Mouse (Mus musculus): ENCODE results near the gene Btbd35f14. TPM values are rescaled to one million over a fixed set of nuclear protein-coding genes. Genes with fewer than 3 reads are reported as not detected.
"Not testable (repeated sequence)": the region's sequence is repeated elsewhere in the genome, so short reads cannot be mapped to it uniquely, and the experiment has no call there.

Gene Btbd35f14
- polyA plus RNA-seq (2012; rRNA removed) = not detected in 2 replicates

GRCm38 (mm10) chrX:33702249-33702648 lies at the start of gene Btbd35f14:
Btbd35f14 (minus strand) TSS chrX:33702349.
- DNase-seq (ENCODE audit: extremely low spot score in 1 of 2, low spot score in 1 of 2) = not testable (repeated sequence)

GRCm38 (mm10) chrX:33656872-33657271 lies 45.3 kb downstream of the Btbd35f14 start, which contains the start of gene Btbd35f13:
Btbd35f13 (plus strand) TSS chrX:33657172.
- not testable (repeated sequence) for DNase-seq (ENCODE audit: extremely low spot score in 1 of 2, low spot score in 1 of 2)

Other genes with a start within 250 kb of the Btbd35f14 start
- not detected in 2 replicates for gene Btbd35f15, start 125.0 kb downstream of the Btbd35f14 start, polyA plus RNA-seq (2012; rRNA removed)
- gene Btbd35f13, start 45.2 kb downstream of the Btbd35f14 start, polyA plus RNA-seq (2012; rRNA removed) = not detected in 2 replicates